ENCODE assay signal across 9 mouse cellular contexts in the genomic region with DNA sequence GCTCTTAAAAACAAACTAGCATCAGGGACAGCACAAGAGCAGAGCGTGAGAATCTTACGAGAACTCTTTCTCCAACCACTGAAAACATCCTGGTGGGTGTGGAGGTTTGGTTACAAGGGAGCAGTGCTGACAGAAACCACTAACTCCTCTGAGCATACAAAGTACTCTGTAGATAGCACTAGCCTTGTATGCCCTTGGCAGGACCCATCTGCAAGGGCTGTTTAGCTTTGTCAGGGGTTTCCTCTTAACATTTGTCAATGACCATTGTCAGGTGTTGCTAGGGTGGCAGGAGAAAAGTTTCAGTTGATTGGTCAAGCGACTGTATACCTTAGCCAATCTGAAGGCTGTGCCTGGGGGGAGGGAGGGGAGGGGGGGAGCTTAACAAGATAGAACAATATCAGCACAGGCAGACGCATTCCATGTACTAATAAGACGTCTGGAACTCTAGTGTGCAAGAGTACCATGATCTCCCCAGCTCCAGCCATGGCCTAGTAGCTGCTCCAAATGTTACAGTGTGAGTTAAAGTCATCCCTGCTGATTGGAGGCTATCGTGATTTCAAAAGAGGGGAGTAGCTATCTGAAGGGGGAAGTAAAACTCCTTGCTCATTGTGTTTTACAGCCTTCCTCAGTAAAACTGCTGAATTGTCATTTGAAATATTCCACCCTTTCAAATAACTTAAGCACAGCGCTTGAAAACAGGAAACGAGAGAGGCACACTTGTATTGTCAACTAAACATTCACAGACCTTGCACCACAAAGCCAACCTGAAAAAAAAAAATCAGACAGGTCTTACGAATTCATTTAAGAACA.
A peak's percentile ranks its signal among the peaks of the same experiment; 100 is the strongest.
DNase-seq lines count a peak whose midpoint lies in the region; ATAC-seq lines count a peak whose summit lies in the region.
"Had no signal": no experiment of that assay in that cellular context is flagged by ENCODE, and none has a peak within 500 bp of the region (broad histone marks: within the 10 kb centered on the region; RNA-seq: fewer than 3 reads in every experiment).

No protein-coding gene starts in this region.

- H3K36me3 ChIP-seq in kidney, embryonic 15.5 days = no peaks in the 10 kb centered on the region
- no peaks in the 10 kb centered on the region for H3K36me3 ChIP-seq in embryonic facial prominence, embryonic 10.5 days (replicated peaks)
- H3K36me3 ChIP-seq in intestine, embryonic 15.5 days = no peaks in the 10 kb centered on the region
- H3K36me3 ChIP-seq in midbrain, embryonic 14.5 days (ENCODE audit: control insufficient read depth, insufficient read depth, low read length) = no peaks in the 10 kb centered on the region
- H3K36me3 ChIP-seq: limb, embryonic 13.5 days had no signal

- no peak for DNase-seq in kidney, adult 11 months
- peak; percentile 56 for DNase-seq in embryonic facial prominence, embryonic 10.5 days (ENCODE audit: low spot score)
- DNase-seq in midbrain, embryonic 14.5 days = peak; percentile 46
- DNase-seq in left cerebral cortex, postnatal 14 days (ENCODE audit: low spot score in 2 of 2) = no peak
- DNase-seq in left cerebral cortex, adult 8-10 months (ENCODE audit: low spot score in 2 of 2) = no peak
- DNase-seq in cerebellum, postnatal 10 days = no peak

- peak; percentile 82 for ATAC-seq in kidney, embryonic 15.5 days (replicated peaks; ENCODE audit: low FRiP score)
- peak; percentile 71 for ATAC-seq in intestine, embryonic 15.5 days
- ATAC-seq in midbrain, embryonic 14.5 days (ENCODE audit: low FRiP score, low TSS enrichment) = no peak; the same call in 1 of the 2 replicates

- H3K4me1 ChIP-seq in kidney, embryonic 15.5 days = peaks cover 23% of the 10 kb centered on the region
- H3K4me1 ChIP-seq in embryonic facial prominence, embryonic 10.5 days = peaks cover 27% of the 10 kb centered on the region
- peaks cover 6% of the 10 kb centered on the region; the same call in 1 of the 2 replicates for H3K4me1 ChIP-seq in intestine, embryonic 15.5 days (replicated peaks)
- 0 out of 2 replicates have a peak, but pooled peaks cover 7% of the 10 kb centered on the region for H3K4me1 ChIP-seq in midbrain, embryonic 14.5 days (ENCODE audit: control insufficient read depth, insufficient read depth, low read length)

- 17% methylated on average over 9 of the region's 9 CpGs for WGBS in kidney, embryonic 15.5 days
- 47% methylated on average over 9 of the region's 9 CpGs for WGBS in embryonic facial prominence, embryonic 10.5 days
- WGBS in intestine, embryonic 15.5 days = 28% methylated on average over 9 of the region's 9 CpGs
- WGBS in midbrain, embryonic 14.5 days = 36% methylated on average over 9 of the region's 9 CpGs

- H3K27ac ChIP-seq in kidney, embryonic 15.5 days = peak overlapping the region; percentile 68
- peak overlapping the region; percentile 61 for H3K27ac ChIP-seq in embryonic facial prominence, embryonic 10.5 days (replicated peaks)
- H3K27ac ChIP-seq in intestine, embryonic 15.5 days = no peak overlapping the region
- H3K27ac ChIP-seq in midbrain, embryonic 14.5 days (replicated peaks; ENCODE audit: low read depth, low read length) = no peak overlapping the region
- H3K27ac ChIP-seq: limb, embryonic 13.5 days had no signal

- H3K9ac ChIP-seq in kidney, embryonic 15.5 days = no peak overlapping the region
- H3K9ac ChIP-seq in intestine, embryonic 15.5 days = no peak overlapping the region
- H3K9ac ChIP-seq in midbrain, embryonic 14.5 days (replicated peaks; ENCODE audit: low read length) = no peak overlapping the region
- H3K9ac ChIP-seq: limb, embryonic 13.5 days had no signal

- intact Hi-C loops in left cerebral cortex, postnatal 14 days (cut with DNase I) = no loop called here

- peak overlapping the region; percentile 15; the same call in 1 of the 2 replicates for H3K4me2 ChIP-seq in kidney, embryonic 15.5 days
- no peak overlapping the region for H3K4me2 ChIP-seq in intestine, embryonic 15.5 days (replicated peaks)
- no peak overlapping the region for H3K4me2 ChIP-seq in midbrain, embryonic 14.5 days (ENCODE audit: low read length)
- H3K4me2 ChIP-seq: limb, embryonic 13.5 days had no signal

- no peak overlapping the region for H3K4me3 ChIP-seq in kidney, embryonic 15.5 days (replicated peaks)
- H3K4me3 ChIP-seq in embryonic facial prominence, embryonic 10.5 days = no peak overlapping the region
- no peak overlapping the region for H3K4me3 ChIP-seq in intestine, embryonic 15.5 days (replicated peaks)
- no peak overlapping the region for H3K4me3 ChIP-seq in midbrain, embryonic 14.5 days (replicated peaks; ENCODE audit: low read depth, low read length)
- H3K4me3 ChIP-seq: limb, embryonic 13.5 days had no signal

- H3K9me3 ChIP-seq in kidney, embryonic 15.5 days (replicated peaks) = no peaks in the 10 kb centered on the region
- H3K9me3 ChIP-seq in embryonic facial prominence, embryonic 10.5 days = no peaks in the 10 kb centered on the region
- no peaks in the 10 kb centered on the region for H3K9me3 ChIP-seq in intestine, embryonic 15.5 days
- no peaks in the 10 kb centered on the region for H3K9me3 ChIP-seq in midbrain, embryonic 14.5 days (ENCODE audit: control insufficient read depth, low read length)
- H3K9me3 ChIP-seq: limb, embryonic 13.5 days had no signal

- H3K27me3 ChIP-seq in kidney, embryonic 15.5 days = no peaks in the 10 kb centered on the region
- H3K27me3 ChIP-seq in embryonic facial prominence, embryonic 10.5 days (replicated peaks; ENCODE audit: low read depth, poor library complexity, severe bottlenecking) = no peaks in the 10 kb centered on the region
- H3K27me3 ChIP-seq in intestine, embryonic 15.5 days (replicated peaks) = no peaks in the 10 kb centered on the region
- no peaks in the 10 kb centered on the region for H3K27me3 ChIP-seq in midbrain, embryonic 14.5 days (ENCODE audit: control insufficient read depth, insufficient read depth, low read length)
- H3K27me3 ChIP-seq: limb, embryonic 13.5 days had no signal

Comparison
In these comparisons a context has a peak if more than half of its experiments do, and no peak if none do; other contexts are left out.
1. H3K27ac ChIP-seq: peak in kidney, embryonic 15.5 days (single experiment) and embryonic facial prominence, embryonic 10.5 days (single experiment); none in intestine, embryonic 15.5 days (single experiment) and midbrain, embryonic 14.5 days (single experiment).
2. DNase-seq: peak in embryonic facial prominence, embryonic 10.5 days (single experiment) and midbrain, embryonic 14.5 days (single experiment); none in kidney, adult 11 months (single experiment), left cerebral cortex, postnatal 14 days (0 of 2), left cerebral cortex, adult 8-10 months (0 of 2) and cerebellum, postnatal 10 days (0 of 2).